Mouse (Mus musculus): ENCODE measurements around the gene Mef2c. TPM values are rescaled to one million over a fixed set of nuclear protein-coding genes. Genes with fewer than 3 reads are reported as not detected.

Gene Mef2c
- polyA plus RNA-seq, 1 experiment from 2014 or later = 169 TPM

DNA sequence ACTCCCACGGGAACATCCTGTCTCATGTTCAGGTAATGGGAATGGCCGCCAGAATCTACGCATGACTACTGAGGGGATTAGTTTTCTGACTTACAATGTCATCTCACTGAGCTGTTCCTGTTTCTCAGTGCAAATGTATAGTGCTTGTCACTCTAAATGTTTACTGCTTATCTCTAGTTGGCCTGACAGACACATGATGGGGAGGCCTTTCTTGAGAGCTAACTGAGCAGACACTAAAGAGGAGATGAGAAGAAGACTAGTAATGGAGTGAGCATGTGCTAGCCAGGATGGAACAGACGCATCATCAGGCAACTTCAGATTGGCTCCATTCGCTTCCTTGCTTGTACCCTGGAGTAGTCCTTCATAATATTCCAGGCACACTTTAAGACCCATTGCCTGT lies 43.0 kb downstream of the Mef2c start:
- ATAC-seq (ENCODE audit: insufficient number of reproducible peaks, insufficient read depth, low FRiP score, low TSS enrichment, low read depth) = no peak
- 92% methylated on average over 5 of the region's 5 CpGs for WGBS

DNA sequence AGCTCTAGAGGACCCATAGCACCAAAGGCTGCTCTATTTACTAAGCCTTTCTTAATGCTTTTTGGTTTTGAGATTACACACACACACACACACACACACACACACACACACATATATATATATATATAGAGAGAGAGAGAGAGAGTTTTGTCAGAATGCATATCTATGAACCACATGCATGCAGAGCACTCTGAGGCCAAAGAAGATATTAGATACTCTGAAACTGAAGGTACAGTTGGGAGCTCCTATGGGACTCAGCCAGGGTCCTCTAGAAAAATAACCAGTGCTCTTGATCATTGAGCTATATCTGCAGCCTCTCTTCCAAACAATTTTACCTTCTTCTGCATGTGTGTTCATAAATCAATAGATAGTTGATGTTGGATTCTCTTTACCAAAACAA lies 47.4 kb downstream of the Mef2c start:
- Histone ChIP-seq H3K9me3 (no peaks in the 10 kb centered on the region), H3K9ac (no peak overlapping the region), H3K4me1 (no peaks in the 10 kb centered on the region), H3K4me3 (no peak overlapping the region), H3K36me3 (no peaks in the 10 kb centered on the region), H3K4me2 (no peak overlapping the region), H3K27ac (no peak overlapping the region), H3K27me3 (no peaks in the 10 kb centered on the region)
- ATAC-seq (ENCODE audit: insufficient number of reproducible peaks, insufficient read depth, low FRiP score, low TSS enrichment, low read depth) = no peak

More for the DNA sequence above, 43.0 kb downstream of the Mef2c start:
- Histone ChIP-seq H3K9ac (no peak overlapping the region), H3K27ac (no peak overlapping the region), H3K4me3 (no peak overlapping the region), H3K4me2 (no peak overlapping the region), H3K9me3 (no peaks in the 10 kb centered on the region), H3K27me3 (no peaks in the 10 kb centered on the region), H3K4me1 (peaks cover 7% of the 10 kb centered on the region), H3K36me3 (no peaks in the 10 kb centered on the region)

DNA sequence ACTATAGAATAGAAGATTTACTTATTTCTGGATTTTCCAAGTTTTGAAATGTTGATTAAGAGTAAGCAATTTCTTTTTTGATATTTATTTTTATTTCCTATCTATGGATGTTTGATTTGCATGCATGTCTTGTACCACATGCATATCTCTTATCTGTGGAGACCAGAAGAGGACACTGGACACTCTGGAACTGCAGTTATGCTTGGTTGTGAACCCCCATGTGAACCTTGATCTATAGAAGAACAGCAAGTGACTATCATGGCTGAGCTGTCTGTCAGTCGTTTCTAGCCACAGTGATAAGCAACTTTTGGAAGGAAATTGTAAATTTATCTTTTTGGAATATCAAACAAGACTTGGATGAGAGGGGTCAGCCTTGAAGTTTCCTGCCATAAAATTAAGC lies 48.2 kb downstream of the Mef2c start:
- H3K36me3 ChIP-seq = no peaks in the 10 kb centered on the region
- no peak overlapping the region for H3K9ac ChIP-seq
- H3K4me3 ChIP-seq = no peak overlapping the region
- no peak overlapping the region for H3K27ac ChIP-seq
- H3K4me1 ChIP-seq = no peaks in the 10 kb centered on the region
- H3K9me3 ChIP-seq = no peaks in the 10 kb centered on the region
- no peaks in the 10 kb centered on the region for H3K27me3 ChIP-seq
- 74% methylated on average over 1 of the region's 1 CpGs for WGBS
- ATAC-seq (ENCODE audit: insufficient number of reproducible peaks, insufficient read depth, low FRiP score, low TSS enrichment, low read depth) = no peak
- no peak overlapping the region for H3K4me2 ChIP-seq

- Histone ChIP-seq H3K4me2 (no peak overlapping the region), H3K9ac (no peak overlapping the region), H3K27me3 (no peaks in the 10 kb centered on the region), H3K4me1 (peaks cover 17% of the 10 kb centered on the region), H3K27ac (no peak overlapping the region), H3K4me3 (no peak overlapping the region), H3K36me3 (no peaks in the 10 kb centered on the region), H3K9me3 (no peaks in the 10 kb centered on the region)
- ATAC-seq (ENCODE audit: insufficient number of reproducible peaks, insufficient read depth, low FRiP score, low TSS enrichment, low read depth) = no peak
- WGBS = 79% methylated on average over 2 of the region's 2 CpGs
Measured at GRCm38 (mm10) chr13:83563261-83563660, 59.4 kb downstream of the Mef2c start.

GRCm38 (mm10) chr13:83565732-83566131 lies 61.9 kb downstream of the Mef2c start:
- ATAC-seq (ENCODE audit: insufficient number of reproducible peaks, insufficient read depth, low FRiP score, low TSS enrichment, low read depth) = peak; percentile 75; the same call in 1 of the 2 replicates

GRCm38 (mm10) chr13:83566180-83566579 lies 62.3 kb downstream of the Mef2c start:
- H3K9ac ChIP-seq = no peak overlapping the region
- no peak for ATAC-seq (ENCODE audit: insufficient number of reproducible peaks, insufficient read depth, low FRiP score, low TSS enrichment, low read depth)
- H3K27me3 ChIP-seq = no peaks in the 10 kb centered on the region
- no peaks in the 10 kb centered on the region for H3K9me3 ChIP-seq
- 18% methylated on average over 4 of the region's 4 CpGs for WGBS
- H3K4me1 ChIP-seq = peaks cover 27% of the 10 kb centered on the region
- H3K36me3 ChIP-seq = no peaks in the 10 kb centered on the region
- H3K4me3 ChIP-seq = no peak overlapping the region
- peak overlapping the region; percentile 16 for H3K4me2 ChIP-seq
- H3K27ac ChIP-seq = 0 out of 2 replicates have a peak overlapping the region, but pooled peaks have one; percentile 49

More at GRCm38 (mm10) chr13:83565732-83566131, 61.9 kb downstream of the Mef2c start:
- Histone ChIP-seq H3K4me2 (peak overlapping the region; percentile 16; the same call in 1 of the 2 replicates), H3K4me3 (no peak overlapping the region), H3K4me1 (peaks cover 27% of the 10 kb centered on the region), H3K9ac (no peak overlapping the region), H3K27me3 (no peaks in the 10 kb centered on the region), H3K27ac (peak overlapping the region; percentile 49), H3K9me3 (no peaks in the 10 kb centered on the region), H3K36me3 (no peaks in the 10 kb centered on the region)
- WGBS = 18% methylated on average over 3 of the region's 3 CpGs

- Histone ChIP-seq H3K4me3 (no peak overlapping the region), H3K36me3 (no peaks in the 10 kb centered on the region), H3K27me3 (no peaks in the 10 kb centered on the region), H3K9me3 (no peaks in the 10 kb centered on the region), H3K27ac (no peak overlapping the region), H3K4me2 (no peak overlapping the region), H3K9ac (no peak overlapping the region), H3K4me1 (peaks cover 30% of the 10 kb centered on the region)
- no peak for ATAC-seq (ENCODE audit: insufficient number of reproducible peaks, insufficient read depth, low FRiP score, low TSS enrichment, low read depth)
- WGBS = 17% methylated on average over 8 of the region's 8 CpGs
Measured at GRCm38 (mm10) chr13:83566834-83567534, 63.1 kb downstream of the Mef2c start.

DNA sequence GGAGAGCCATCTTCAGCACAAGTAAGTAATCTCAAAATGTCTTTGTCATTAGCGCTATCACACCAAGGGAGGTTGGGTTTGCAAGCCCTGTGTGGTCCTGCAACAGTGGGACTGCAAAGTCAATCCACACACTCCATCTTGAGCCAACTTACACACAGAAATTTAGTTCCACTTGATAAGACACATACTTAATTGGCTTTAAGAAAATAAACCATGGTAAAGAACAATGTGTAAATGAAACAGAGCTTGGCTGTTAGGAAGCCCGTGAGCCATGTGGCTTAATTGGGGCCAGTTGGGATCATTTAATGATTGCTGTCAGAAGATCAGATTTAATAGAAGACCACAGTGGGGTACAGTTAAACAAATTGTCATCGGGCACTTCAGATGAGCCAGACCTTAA lies 63.8 kb downstream of the Mef2c start:
- Histone ChIP-seq H3K27ac (no peak overlapping the region), H3K4me3 (no peak overlapping the region), H3K9me3 (no peaks in the 10 kb centered on the region), H3K4me1 (peaks cover 34% of the 10 kb centered on the region), H3K27me3 (no peaks in the 10 kb centered on the region), H3K9ac (no peak overlapping the region), H3K36me3 (no peaks in the 10 kb centered on the region), H3K4me2 (no peak overlapping the region)
- WGBS = 35% methylated on average over 3 of the region's 3 CpGs
- ATAC-seq (ENCODE audit: insufficient number of reproducible peaks, insufficient read depth, low FRiP score, low TSS enrichment, low read depth) = no peak

- WGBS = 40% methylated on average over 11 of the region's 11 CpGs
- Histone ChIP-seq H3K36me3 (no peaks in the 10 kb centered on the region), H3K9me3 (no peaks in the 10 kb centered on the region), H3K27me3 (no peaks in the 10 kb centered on the region), H3K4me2 (no peak overlapping the region), H3K27ac (no peak overlapping the region), H3K4me1 (peaks cover 34% of the 10 kb centered on the region), H3K4me3 (no peak overlapping the region), H3K9ac (no peak overlapping the region)
- no peak for ATAC-seq (ENCODE audit: insufficient number of reproducible peaks, insufficient read depth, low FRiP score, low TSS enrichment, low read depth)
Measured at GRCm38 (mm10) chr13:83568759-83569256, 65.0 kb downstream of the Mef2c start.

DNA sequence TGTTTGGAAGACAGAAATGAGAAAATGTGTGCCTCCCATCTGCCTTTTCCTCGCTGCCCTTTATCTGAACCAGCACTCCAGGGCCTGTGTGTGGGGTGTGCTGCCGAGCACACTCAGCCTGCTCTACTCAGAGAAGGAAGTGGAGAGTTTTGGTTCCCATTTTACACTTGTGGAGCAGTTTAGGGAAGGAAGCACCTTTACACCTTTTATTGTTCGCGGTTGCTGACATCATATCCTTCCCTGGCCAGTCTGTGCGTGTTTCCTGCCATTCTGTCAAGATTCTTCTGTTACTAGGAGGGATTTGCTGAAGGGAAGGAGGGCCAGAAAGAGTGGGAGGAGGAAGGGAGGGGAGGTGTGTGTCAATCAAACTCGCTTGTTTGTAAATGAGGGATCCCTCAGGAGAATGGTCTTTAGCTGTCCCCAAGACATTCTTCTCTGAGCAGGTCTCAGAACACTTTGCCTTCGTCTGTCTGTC lies 68.2 kb downstream of the Mef2c start:
- Histone ChIP-seq H3K9ac (no peak overlapping the region), H3K4me3 (no peak overlapping the region), H3K9me3 (no peaks in the 10 kb centered on the region), H3K4me2 (peak overlapping the region; percentile 12; the same call in 1 of the 2 replicates), H3K27ac (peak overlapping the region; percentile 39), H3K36me3 (0 out of 2 replicates have a peak, but pooled peaks cover 6% of the 10 kb centered on the region), H3K27me3 (no peaks in the 10 kb centered on the region), H3K4me1 (peaks cover 20% of the 10 kb centered on the region)
- ATAC-seq (ENCODE audit: insufficient number of reproducible peaks, insufficient read depth, low FRiP score, low TSS enrichment, low read depth) = 0 out of 2 replicates have a peak, but pooled peaks have one; percentile 43
- WGBS = 29% methylated on average over 7 of the region's 7 CpGs

DNA sequence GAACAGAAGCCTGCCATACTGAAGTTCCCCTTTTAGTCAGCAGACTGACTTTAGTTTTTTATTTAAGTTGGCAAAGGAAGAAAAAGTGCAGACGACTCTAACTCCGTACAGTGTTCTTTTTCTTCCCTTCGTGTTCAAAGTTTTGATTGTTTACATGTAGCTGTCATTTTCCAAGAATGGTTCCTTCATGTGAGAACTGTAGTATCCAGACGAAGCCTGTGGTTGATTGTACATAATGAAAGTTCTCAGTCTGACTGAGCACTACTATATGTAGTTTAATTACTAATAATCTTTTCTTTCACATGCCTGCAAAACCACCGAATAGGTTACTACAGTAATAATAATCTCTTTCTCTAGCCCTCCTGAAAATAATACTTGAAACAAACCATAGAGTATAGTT lies 68.6 kb downstream of the Mef2c start:
- WGBS = 39% methylated on average over 5 of the region's 5 CpGs

DNA sequence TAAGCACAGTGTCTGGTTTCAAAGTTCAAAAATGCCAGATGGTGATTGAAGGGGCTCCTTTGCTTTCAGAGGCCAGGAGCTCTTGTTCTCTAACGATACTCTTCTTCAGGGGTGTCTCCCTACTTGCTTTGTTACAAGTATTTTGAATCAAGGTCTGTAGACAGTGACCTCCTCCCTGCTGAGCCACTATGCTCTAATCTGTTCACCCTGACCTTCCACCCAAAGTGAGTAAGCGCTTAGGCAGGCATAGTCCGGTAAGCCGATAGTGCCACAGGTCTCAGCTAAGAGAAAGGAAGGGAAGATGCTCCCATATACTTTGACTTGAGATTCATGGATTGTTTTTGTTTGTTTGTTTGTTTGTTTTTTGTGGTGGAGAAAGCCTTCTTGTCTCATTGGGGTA lies 69.5 kb downstream of the Mef2c start:
- Histone ChIP-seq H3K36me3 (0 out of 2 replicates have a peak, but pooled peaks cover 6% of the 10 kb centered on the region), H3K9ac (no peak overlapping the region), H3K9me3 (no peaks in the 10 kb centered on the region), H3K4me1 (peaks cover 17% of the 10 kb centered on the region), H3K4me3 (no peak overlapping the region), H3K27ac (no peak overlapping the region), H3K4me2 (no peak overlapping the region), H3K27me3 (no peaks in the 10 kb centered on the region)
- WGBS = 51% methylated on average over 4 of the region's 4 CpGs
- ATAC-seq (ENCODE audit: insufficient number of reproducible peaks, insufficient read depth, low FRiP score, low TSS enrichment, low read depth) = no peak

More for the DNA sequence above, 68.6 kb downstream of the Mef2c start:
- Histone ChIP-seq H3K4me2 (peak overlapping the region; percentile 12; the same call in 1 of the 2 replicates), H3K27me3 (no peaks in the 10 kb centered on the region), H3K36me3 (0 out of 2 replicates have a peak, but pooled peaks cover 6% of the 10 kb centered on the region), H3K4me3 (no peak overlapping the region), H3K4me1 (peaks cover 17% of the 10 kb centered on the region), H3K9ac (no peak overlapping the region), H3K9me3 (no peaks in the 10 kb centered on the region), H3K27ac (peak overlapping the region; percentile 39)
- ATAC-seq (ENCODE audit: insufficient number of reproducible peaks, insufficient read depth, low FRiP score, low TSS enrichment, low read depth) = no peak

All from embryonic facial prominence, embryonic 13.5 days (tissue).